Mouse (Mus musculus): ENCODE results near the gene Saxo1. TPM values are rescaled to one million over a fixed set of nuclear protein-coding genes. Genes with fewer than 3 reads are reported as not detected.

Gene Saxo1
- not detected for total RNA-seq (2023)

DNA sequence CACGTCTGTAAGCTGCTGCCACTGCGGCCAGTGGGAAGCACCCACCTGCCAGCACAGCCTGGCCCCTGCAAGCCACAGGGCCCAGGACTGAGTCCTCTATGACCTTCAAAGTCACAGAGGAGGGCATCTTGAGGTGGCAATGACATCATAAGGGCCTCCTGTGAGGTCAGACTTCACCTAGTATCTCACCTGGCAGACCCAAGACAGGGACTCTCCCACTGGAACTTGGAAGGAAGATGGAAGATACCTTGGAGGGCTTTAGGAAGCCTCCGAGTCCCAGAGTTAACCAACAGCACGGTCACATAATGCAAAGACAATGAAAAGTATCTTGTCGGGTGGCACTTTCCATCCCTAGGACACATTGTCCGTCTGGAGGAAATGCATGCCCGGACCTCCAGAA, at the start of gene Saxo1:
Saxo1 (minus strand) TSS at position 101 of the 400 bp plus-strand sequence.

DNA sequence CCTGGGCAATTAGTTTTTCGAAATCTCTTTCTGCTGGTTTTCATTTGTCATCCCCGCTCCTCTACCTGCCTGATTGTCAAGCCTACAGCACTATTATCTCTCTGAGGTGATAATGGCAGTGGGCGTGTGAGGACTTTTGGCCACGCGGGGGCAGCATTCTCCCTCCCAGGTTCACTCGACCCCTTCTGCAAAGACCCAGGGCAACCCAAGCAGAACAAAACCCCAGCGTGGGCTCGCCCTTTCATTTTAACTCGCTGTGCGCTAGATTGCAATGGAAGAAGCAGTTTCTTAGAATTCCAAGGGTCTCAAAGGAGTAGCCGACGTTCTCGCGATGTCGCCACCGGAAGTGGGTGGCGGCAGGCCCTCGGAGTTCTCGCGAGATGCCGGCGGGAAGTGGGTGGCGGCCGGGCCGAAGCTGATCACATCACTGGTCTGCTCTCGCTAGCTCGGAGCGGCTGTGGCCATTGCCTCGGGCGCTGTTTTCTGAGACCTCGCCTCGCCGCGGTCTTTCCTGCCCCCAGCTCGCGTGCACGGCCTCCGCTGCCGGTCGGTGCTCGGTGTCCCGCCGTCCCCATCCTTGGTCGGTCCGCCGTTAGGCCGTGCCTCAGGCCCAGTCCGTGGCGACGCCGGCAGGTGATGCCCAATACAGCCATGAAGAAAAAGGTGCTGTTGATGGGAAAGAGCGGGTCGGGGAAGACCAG, 17.3 kb upstream of the Saxo1 start, which contains the start of gene Rraga:
Rraga (plus strand) TSS at position 386 of the 701 bp plus-strand sequence.

Other genes with a start within 250 kb of the Saxo1 start
- 10 to 100 TPM; 43.7 to 47.0 TPM for gene Rraga, start 17.3 kb upstream of the Saxo1 start, total RNA-seq (2023)
- 10 to 100 TPM; 10.8 to 15.3 TPM for gene Haus6, start 53.7 kb upstream of the Saxo1 start, total RNA-seq (2023)
- 100 to 1,000 TPM; 163 to 173 TPM for gene Plin2, start 111.7 kb upstream of the Saxo1 start, total RNA-seq (2023)
- gene Dennd4c, start 190.2 kb upstream of the Saxo1 start, total RNA-seq (2023): 10 to 100 TPM; 14.9 to 17.7 TPM